Mouse (Mus musculus) spleen, adult 10 weeks (tissue): ENCODE data around the gene Rabggta. TPM values are rescaled to one million over a fixed set of nuclear protein-coding genes. Genes with fewer than 3 reads are reported as not detected.

Experiments
- polyA plus RNA-seq: library from polyadenylated mRNA; stranded (reverse); fragments of 350-450 nt; fragmentation: Illumina TruSeq; extraction: RNeasy Lipid Tissue Mini Kit (QIAGEN cat#74804); gene quantifications from one replicate; pipeline ENCODE4 v1.2.3, GENCODE M21; 2015; ENCODE audit warnings: low replicate concordance; ENCODE audit not compliant: insufficient read depth

The Rabggta gene
- 19.2 TPM for polyA plus RNA-seq

GRCm38 (mm10) chr14:55721700-55722437 lies at the start of gene Rabggta:
Gene Rabggta, minus strand, starts transcription at chr14:55722263.

GRCm38 (mm10) chr14:55765696-55766095 lies 43.6 kb upstream of the Rabggta start, which contains the start of gene Ltb4r1:
Gene Ltb4r1, plus strand, starts transcription at chr14:55765962.

GRCm38 (mm10) chr14:55761163-55761562 lies 39.1 kb upstream of the Rabggta start, which contains the start of gene Ltb4r2:
Gene Ltb4r2, plus strand, starts transcription at chr14:55761428.

GRCm38 (mm10) chr14:55758363-55758784 lies 36.3 kb upstream of the Rabggta start, which contains the start of gene Cideb:
Gene Cideb, minus strand, starts transcription at chr14:55758458.

GRCm38 (mm10) chr14:55745180-55745860 lies 23.3 kb upstream of the Rabggta start, which contains the start of the genes Dhrs1 and Nop9:
Gene Dhrs1, minus strand, starts transcription at chr14:55745690.
Gene Nop9, plus strand, starts transcription at chr14:55745693.

GRCm38 (mm10) chr14:55713729-55714122 lies 8.3 kb downstream of the Rabggta start, which contains the start of gene Tgm1:
Gene Tgm1, minus strand, starts transcription at chr14:55713926.

GRCm38 (mm10) chr14:55681160-55682117 lies 40.6 kb downstream of the Rabggta start, which contains the start of gene Tinf2:
Gene Tinf2, minus strand, starts transcription at chr14:55681820.

GRCm38 (mm10) chr14:55671833-55672740 lies 50.0 kb downstream of the Rabggta start, which contains the start of the genes Gmpr2 and Nedd8:
Gene Gmpr2, plus strand, starts transcription at chr14:55671941.
Gene Nedd8, minus strand, starts transcription at chr14:55672124.

Other genes starting within 250 kb of the Rabggta start
- 26.8 TPM for gene Dhrs4, start 243.5 kb downstream of the Rabggta start, polyA plus RNA-seq
- 0.87 TPM for gene Carmil3, start 231.6 kb downstream of the Rabggta start, polyA plus RNA-seq
- gene Cpne6, start 211.8 kb downstream of the Rabggta start, polyA plus RNA-seq, result not detected
- gene Nrl, start 197.3 kb downstream of the Rabggta start, polyA plus RNA-seq, result not detected
- 23.0 TPM for gene Pck2, start 182.0 kb downstream of the Rabggta start, polyA plus RNA-seq
- gene Dcaf11, start 162.3 kb downstream of the Rabggta start, polyA plus RNA-seq, result 64.7 TPM
- gene A730061H03Rik, start 161.9 kb downstream of the Rabggta start, polyA plus RNA-seq, result not detected
- gene Fitm1, start 146.6 kb downstream of the Rabggta start, polyA plus RNA-seq, result not detected
- gene Psme1, start 144.1 kb downstream of the Rabggta start, polyA plus RNA-seq, result 474 TPM
- 11.9 TPM for gene Emc9, start 137.0 kb downstream of the Rabggta start, polyA plus RNA-seq
- 451 TPM for gene Psme2, start 131.2 kb downstream of the Rabggta start, polyA plus RNA-seq
- 67.4 TPM for gene Rnf31, start 130.6 kb downstream of the Rabggta start, polyA plus RNA-seq
- gene Irf9, start 118.7 kb downstream of the Rabggta start, polyA plus RNA-seq, result 106 TPM
- gene Rec8, start 104.2 kb downstream of the Rabggta start, polyA plus RNA-seq, result 2.6 TPM
- 21.3 TPM for gene Ipo4, start 86.3 kb downstream of the Rabggta start, polyA plus RNA-seq
- gene Gm49378, start 84.4 kb downstream of the Rabggta start, polyA plus RNA-seq, result 1.5 TPM
- 57.7 TPM for gene Tm9sf1, start 78.5 kb downstream of the Rabggta start, polyA plus RNA-seq
- gene Tssk4, start 72.1 kb downstream of the Rabggta start, polyA plus RNA-seq, result 1.7 TPM
- 71.8 TPM for gene Mdp1, start 61.8 kb downstream of the Rabggta start, polyA plus RNA-seq
- 54.9 TPM for gene Gmpr2, start 50.3 kb downstream of the Rabggta start, polyA plus RNA-seq
- gene Nedd8, start 50.1 kb downstream of the Rabggta start, polyA plus RNA-seq, result 226 TPM
- gene Tinf2, start 40.4 kb downstream of the Rabggta start, polyA plus RNA-seq, result 54.5 TPM
- 15.3 TPM for gene Tgm1, start 8.3 kb downstream of the Rabggta start, polyA plus RNA-seq
- gene Dhrs1, start 23.4 kb upstream of the Rabggta start, polyA plus RNA-seq, result 90.3 TPM
- gene Nop9, start 23.4 kb upstream of the Rabggta start, polyA plus RNA-seq, result 22.0 TPM
- not detected for gene Cideb, start 36.2 kb upstream of the Rabggta start, polyA plus RNA-seq
- gene Ltb4r2, start 39.2 kb upstream of the Rabggta start, polyA plus RNA-seq, result 0.28 TPM
- gene Ltb4r1, start 43.7 kb upstream of the Rabggta start, polyA plus RNA-seq, result 1.8 TPM
- gene Adcy4, start 61.8 kb upstream of the Rabggta start, polyA plus RNA-seq, result 3.7 TPM
- gene Ripk3, start 66.6 kb upstream of the Rabggta start, polyA plus RNA-seq, result 53.5 TPM
- gene Nfatc4, start 100.9 kb upstream of the Rabggta start, polyA plus RNA-seq, result 3.8 TPM
- 2.3 TPM for gene Nynrin, start 131.7 kb upstream of the Rabggta start, polyA plus RNA-seq
- gene Cbln3, start 162.1 kb upstream of the Rabggta start, polyA plus RNA-seq, result 0.12 TPM
- 59.4 TPM for gene Khnyn, start 162.7 kb upstream of the Rabggta start, polyA plus RNA-seq
- gene Sdr39u1, start 178.0 kb upstream of the Rabggta start, polyA plus RNA-seq, result 28.8 TPM
- gene Cma1, start 222.4 kb upstream of the Rabggta start, polyA plus RNA-seq, result 4.4 TPM
- not detected for gene Cma2, start 228.7 kb upstream of the Rabggta start, polyA plus RNA-seq